Mouse (Mus musculus) cerebral cortex, adult 2 months (tissue): ENCODE data around the gene Ifngr2.

Experiments used
- WGBS: fragments of 180-500 bp; shearing (Covaris S2); methylation state at CpG from one replicate; pipeline ENCODE4 v1.1.7; 2018; 5-methylcytosine and 5-hydroxymethylcytosine counted together

Ifngr2 gene

GRCm38 (mm10) chr16:91546836-91547741 lies at the start of gene Ifngr2:
Gene Ifngr2 (plus strand): TSS chr16:91547072.
- under 1% methylated on average over 73 of the region's 74 CpGs for WGBS

GRCm38 (mm10) chr16:91498041-91498440 lies 48.8 kb upstream of the Ifngr2 start:
- 92% methylated on average over 7 of the region's 7 CpGs for WGBS

- WGBS: 56% methylated on average over 7 of the region's 7 CpGs
Measured at GRCm38 (mm10) chr16:91504701-91505100, 42.2 kb upstream of the Ifngr2 start.

- 43% methylated on average over 15 of the region's 15 CpGs for WGBS
Measured at GRCm38 (mm10) chr16:91505116-91505601, 41.7 kb upstream of the Ifngr2 start.

- 93% methylated on average over 12 of the region's 12 CpGs for WGBS
Measured at GRCm38 (mm10) chr16:91506396-91506795, 40.5 kb upstream of the Ifngr2 start.

- 33% methylated on average over 7 of the region's 7 CpGs for WGBS
Measured at GRCm38 (mm10) chr16:91512161-91512787, 34.6 kb upstream of the Ifngr2 start.

GRCm38 (mm10) chr16:91513099-91513498 lies 33.8 kb upstream of the Ifngr2 start:
- 93% methylated on average over 6 of the region's 6 CpGs for WGBS

GRCm38 (mm10) chr16:91517020-91517419 lies 29.9 kb upstream of the Ifngr2 start:
- 90% methylated on average over 7 of the region's 7 CpGs for WGBS

GRCm38 (mm10) chr16:91522040-91522439 lies 24.8 kb upstream of the Ifngr2 start:
- WGBS: 91% methylated on average over 5 of the region's 5 CpGs

GRCm38 (mm10) chr16:91522479-91523309 lies 24.2 kb upstream of the Ifngr2 start:
- WGBS: 81% methylated on average over 18 of the region's 18 CpGs

GRCm38 (mm10) chr16:91524206-91524605 lies 22.7 kb upstream of the Ifngr2 start:
- WGBS: 91% methylated on average over 5 of the region's 5 CpGs

GRCm38 (mm10) chr16:91526274-91526673 lies 20.6 kb upstream of the Ifngr2 start:
- WGBS: 97% methylated on average over 6 of the region's 6 CpGs

GRCm38 (mm10) chr16:91527051-91527450 lies 19.8 kb upstream of the Ifngr2 start:
- WGBS: 70% methylated on average over 10 of the region's 10 CpGs

- WGBS: 77% methylated on average over 5 of the region's 5 CpGs
Measured at GRCm38 (mm10) chr16:91527500-91527899, 19.4 kb upstream of the Ifngr2 start.

GRCm38 (mm10) chr16:91528578-91528977 lies 18.3 kb upstream of the Ifngr2 start:
- 64% methylated on average over 9 of the region's 9 CpGs for WGBS

- 80% methylated on average over 4 of the region's 4 CpGs for WGBS
Measured at GRCm38 (mm10) chr16:91530830-91531229, 16.0 kb upstream of the Ifngr2 start.

GRCm38 (mm10) chr16:91531856-91532255 lies 15.0 kb upstream of the Ifngr2 start:
- WGBS: 46% methylated on average over 6 of the region's 6 CpGs

GRCm38 (mm10) chr16:91532429-91532828 lies 14.4 kb upstream of the Ifngr2 start:
- 70% methylated on average over 2 of the region's 2 CpGs for WGBS

- WGBS: 50% methylated on average over 23 of the region's 23 CpGs
Measured at GRCm38 (mm10) chr16:91533097-91534001, 13.5 kb upstream of the Ifngr2 start.

- WGBS: 64% methylated on average over 13 of the region's 13 CpGs
Measured at GRCm38 (mm10) chr16:91534477-91534876, 12.4 kb upstream of the Ifngr2 start.

- WGBS: 92% methylated on average over 6 of the region's 6 CpGs
Measured at GRCm38 (mm10) chr16:91534888-91535287, 12.0 kb upstream of the Ifngr2 start.
